Mouse (Mus musculus): ENCODE data around the gene Slc25a43. TPM values are rescaled to one million over a fixed set of nuclear protein-coding genes. Genes with fewer than 3 reads are reported as not detected.

The Slc25a43 gene
- polyA plus RNA-seq, 1 experiment: 4.1 TPM

- no peak for DNase-seq (ENCODE audit: low spot score)
Measured at GRCm38 (mm10) chrX:36823932-36824711, 80.7 kb downstream of the Slc25a43 start.

- no peak for DNase-seq (ENCODE audit: low spot score)
Measured at GRCm38 (mm10) chrX:36825032-36825431, 81.6 kb downstream of the Slc25a43 start.

Other genes starting within 250 kb of the Slc25a43 start
- gene Pgrmc1, start 145.5 kb upstream of the Slc25a43 start, polyA plus RNA-seq (2012; rRNA removed): 241 and 285 TPM in 2 replicates
- 4.7 and 5.0 TPM in 2 replicates for gene Akap17b, start 98.3 kb upstream of the Slc25a43 start, polyA plus RNA-seq (2012; rRNA removed)
- 445 and 526 TPM in 2 replicates for gene Slc25a5, start 52.0 kb downstream of the Slc25a43 start, polyA plus RNA-seq (2012; rRNA removed)
- gene Ube2a, start 130.2 kb downstream of the Slc25a43 start, polyA plus RNA-seq (2012; rRNA removed): 43.4 and 45.0 TPM in 2 replicates
- 15.9 and 19.7 TPM in 2 replicates for gene C330007P06Rik, start 130.5 kb downstream of the Slc25a43 start, polyA plus RNA-seq (2012; rRNA removed)
- gene Nkrf, start 159.2 kb downstream of the Slc25a43 start, polyA plus RNA-seq (2012; rRNA removed): 5.1 and 5.9 TPM in 2 replicates
- 11.7 and 14.7 TPM in 2 replicates for gene Sept6, start 248.1 kb downstream of the Slc25a43 start, polyA plus RNA-seq (2012; rRNA removed)